Mouse (Mus musculus) spleen, postnatal 4 days (tissue): ENCODE data around the gene Pnmal1.

Experiments used
- DNase-seq, 2 experiments: peaks; one replicate each; pipeline ENCODE4 v3.0.0; 2022; ENCODE audit warnings: low spot score in 2 of 2

The Pnmal1 gene

DNA sequence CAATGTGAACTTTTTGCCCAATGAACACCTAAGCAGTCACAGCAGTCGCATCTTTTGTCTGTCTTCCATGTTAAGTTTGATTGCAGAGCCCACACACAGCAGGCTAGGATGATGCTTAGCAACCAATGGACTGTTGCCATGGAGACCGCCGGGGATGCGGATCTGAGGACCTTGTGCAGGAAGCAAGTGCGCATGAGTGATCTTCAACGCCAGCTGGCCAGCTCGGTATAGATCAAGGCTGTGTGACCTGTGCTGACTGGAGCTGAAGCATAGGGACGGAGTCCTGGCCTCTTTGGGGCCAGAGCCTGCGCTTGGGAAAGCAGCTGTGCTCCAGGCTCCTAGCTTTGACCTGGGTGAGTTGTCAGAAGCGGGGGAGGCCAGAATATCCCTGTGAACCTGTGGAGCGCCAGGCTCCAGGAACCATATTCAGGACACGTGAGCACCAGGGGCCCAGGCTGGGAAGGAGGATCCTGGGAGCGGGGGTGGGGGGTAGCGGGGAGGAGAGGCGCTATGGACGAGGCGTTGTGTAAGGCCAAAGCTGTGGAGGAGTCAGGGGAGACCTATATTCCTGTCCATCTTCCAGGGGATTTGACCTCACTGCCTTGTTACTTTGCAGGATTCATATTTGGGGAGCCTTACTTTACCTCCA is at the start of gene Pnmal1:
Pnmal1 (plus strand) TSS at position 141 of the 649 bp plus-strand sequence.
- DNase-seq = no peak

DNA sequence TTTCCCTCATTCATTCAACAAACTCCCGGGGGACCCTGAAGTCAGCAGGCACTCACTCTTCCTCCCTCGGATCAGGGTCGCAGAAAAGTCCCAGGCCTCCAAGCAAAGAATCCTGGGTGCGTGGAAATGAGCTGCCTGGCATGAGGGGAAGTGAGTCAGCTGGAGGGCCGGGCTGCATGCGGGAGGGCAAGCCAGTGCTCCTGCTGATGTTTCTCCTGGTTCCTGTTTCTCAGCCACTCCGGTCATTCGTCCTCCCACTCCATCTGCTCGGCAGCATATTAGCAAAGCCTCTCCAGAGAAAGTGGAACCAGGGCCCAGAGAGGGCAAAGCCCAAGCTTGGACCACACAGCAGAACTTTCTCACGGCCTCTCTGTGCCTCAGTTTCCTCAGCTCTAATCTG is 49.6 kb upstream of the Pnmal1 start:
- peak in 1 of 2 experiments; percentile 66 for DNase-seq

DNA sequence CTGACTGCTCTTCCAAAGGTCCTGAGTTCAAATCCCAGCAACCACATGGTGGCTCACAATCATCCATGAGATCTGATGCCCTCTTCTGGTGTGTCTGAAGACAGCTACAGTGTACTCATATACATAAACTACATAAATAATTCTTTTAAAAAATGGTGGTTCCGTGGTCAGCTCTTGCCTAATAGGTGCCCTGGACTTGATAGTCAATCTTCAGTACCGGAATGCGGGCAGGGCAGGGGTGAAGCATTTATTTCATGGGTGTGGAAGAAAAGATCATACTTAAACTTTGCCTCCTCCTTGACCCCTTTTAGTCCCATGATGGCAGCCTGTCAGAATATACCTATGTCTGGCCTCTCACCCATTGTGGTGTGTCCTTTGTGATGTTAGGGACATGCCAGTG is 47.6 kb upstream of the Pnmal1 start:
- no peak for DNase-seq

DNA sequence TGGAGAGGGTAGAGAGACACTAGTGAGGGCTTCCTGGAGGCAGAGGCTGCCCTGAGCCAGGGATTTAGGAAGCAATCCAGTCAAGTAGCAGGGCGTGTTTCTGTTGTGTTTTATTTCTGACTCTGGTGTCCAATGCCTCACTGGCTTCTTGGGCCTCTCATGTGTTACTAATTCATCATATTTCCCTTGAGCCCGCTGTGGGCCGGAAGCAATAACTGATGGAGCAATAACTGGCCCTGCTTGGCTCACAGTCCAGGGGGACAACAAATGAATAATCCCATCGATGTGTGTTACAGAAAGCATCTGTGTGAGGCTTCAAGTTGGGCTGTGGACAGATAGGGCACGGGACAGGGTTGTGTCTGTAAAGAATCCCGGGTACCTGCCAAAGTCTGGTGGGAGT is 47.1 kb upstream of the Pnmal1 start:
- no peak for DNase-seq

DNA sequence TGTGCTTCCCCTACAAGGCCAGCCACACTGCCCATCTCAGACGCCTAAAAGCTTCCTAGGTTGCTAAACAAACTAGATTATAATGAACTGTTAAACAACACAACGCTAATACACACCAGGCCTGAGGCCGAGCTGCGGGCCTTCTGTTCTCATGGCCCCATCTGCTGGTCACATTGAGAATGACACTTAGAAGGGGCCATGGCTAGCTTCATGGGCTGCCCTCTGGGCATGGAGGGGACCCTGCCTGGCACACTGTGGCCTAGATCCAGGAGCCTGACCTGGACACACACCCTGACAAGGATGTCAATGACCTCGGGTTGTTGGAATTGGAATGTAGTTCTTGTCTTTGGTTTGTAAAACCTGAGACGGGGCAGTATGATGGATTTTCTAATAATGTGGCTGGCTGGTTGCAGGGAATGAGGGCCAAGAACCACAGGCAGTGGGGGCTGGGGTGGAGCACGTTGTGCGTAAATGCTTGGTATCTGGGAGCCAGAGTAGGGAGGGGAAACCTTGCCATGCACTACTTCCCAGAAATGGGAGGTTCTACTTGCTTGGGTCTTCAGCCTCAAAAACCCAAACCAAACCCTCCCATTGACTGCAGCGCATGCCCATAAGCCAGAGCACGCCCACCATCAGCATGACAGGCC is 45.5 kb upstream of the Pnmal1 start:
- peak; percentile 69 to 87 for DNase-seq

DNA sequence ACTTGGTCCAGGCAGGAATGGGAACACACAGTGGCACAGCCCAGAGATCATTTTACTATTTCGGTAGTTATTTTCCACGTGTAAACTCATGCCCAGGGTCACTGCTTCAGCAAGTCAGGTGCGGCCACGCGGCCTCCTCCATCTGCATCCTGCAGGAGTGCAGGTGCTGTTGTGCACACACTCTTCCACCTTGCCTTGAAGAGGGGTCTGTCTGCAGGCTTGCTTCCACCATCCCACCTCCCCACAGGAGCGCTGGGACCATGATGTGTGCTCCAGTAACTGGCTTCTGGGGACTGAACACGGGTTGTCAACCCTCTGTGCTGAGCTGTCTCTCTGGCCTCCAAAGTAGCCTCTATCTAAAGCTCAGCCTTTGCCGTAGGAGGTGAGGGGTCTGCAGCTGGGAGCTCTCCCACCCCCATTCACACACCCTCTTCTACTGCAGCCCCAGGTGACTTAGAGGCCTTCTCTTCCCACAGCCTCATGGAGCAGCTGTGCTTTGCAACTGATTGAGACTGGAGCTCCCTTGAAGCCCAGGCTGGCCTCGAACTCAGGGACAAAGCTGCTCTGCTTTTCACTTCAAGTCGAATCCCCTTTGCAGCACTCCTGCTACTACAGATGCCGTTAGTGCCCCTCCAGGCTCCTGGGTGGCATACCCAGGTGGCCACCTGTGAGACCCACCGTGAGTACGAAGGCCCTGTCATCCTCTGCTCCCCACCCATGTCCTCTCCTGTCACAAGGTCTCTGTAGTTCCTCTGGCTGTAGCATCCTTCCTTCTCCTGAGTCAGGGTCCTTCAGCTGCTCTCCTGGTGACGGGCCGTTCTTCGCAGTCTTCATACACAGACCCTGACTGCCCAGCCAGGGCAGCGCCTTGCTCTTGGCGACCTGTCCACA is 44.8 kb upstream of the Pnmal1 start:
- DNase-seq = no peak

DNA sequence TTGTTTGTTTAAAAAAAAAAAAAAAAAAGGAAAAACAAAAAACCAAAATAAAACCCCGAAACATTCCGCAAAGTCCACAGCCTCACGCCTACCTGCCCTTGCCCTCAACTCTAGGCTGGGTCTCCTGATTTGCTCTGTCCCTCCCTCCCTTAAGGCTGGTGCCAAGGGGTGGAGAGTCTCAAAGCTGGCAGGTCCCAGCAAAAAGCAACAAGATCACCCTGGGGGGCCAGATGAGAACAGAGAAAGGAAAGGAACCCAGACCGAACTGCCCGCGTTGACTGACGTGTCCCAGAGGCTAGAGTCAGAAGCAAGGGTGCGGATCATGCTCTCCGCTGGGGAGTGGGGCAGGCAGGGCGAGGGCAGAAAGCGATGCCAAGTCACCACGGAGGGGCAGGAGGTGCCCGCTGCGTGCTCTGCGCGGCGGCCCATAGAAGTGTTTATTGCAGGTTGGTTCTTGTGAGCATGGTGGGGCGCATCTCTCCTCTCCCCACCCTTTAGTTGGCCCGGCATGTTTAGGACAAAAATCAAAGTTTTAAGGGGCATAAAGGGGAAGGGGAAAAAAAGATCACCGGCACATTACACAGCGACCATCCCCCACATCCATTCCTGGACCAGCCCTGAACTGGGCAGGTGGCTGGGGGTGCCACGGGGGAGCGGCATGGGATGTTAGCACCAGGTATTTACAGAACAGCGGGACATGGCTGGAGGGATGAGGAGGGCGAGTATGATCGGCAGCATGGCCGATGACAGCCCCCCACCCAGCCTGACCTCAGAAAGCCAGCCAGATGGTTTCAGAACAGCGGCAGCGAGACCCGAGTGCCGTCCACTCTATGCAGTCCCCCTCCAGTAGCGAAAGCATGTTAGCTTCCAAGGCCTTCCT is 43.8 kb upstream of the Pnmal1 start:
- no peak for DNase-seq

DNA sequence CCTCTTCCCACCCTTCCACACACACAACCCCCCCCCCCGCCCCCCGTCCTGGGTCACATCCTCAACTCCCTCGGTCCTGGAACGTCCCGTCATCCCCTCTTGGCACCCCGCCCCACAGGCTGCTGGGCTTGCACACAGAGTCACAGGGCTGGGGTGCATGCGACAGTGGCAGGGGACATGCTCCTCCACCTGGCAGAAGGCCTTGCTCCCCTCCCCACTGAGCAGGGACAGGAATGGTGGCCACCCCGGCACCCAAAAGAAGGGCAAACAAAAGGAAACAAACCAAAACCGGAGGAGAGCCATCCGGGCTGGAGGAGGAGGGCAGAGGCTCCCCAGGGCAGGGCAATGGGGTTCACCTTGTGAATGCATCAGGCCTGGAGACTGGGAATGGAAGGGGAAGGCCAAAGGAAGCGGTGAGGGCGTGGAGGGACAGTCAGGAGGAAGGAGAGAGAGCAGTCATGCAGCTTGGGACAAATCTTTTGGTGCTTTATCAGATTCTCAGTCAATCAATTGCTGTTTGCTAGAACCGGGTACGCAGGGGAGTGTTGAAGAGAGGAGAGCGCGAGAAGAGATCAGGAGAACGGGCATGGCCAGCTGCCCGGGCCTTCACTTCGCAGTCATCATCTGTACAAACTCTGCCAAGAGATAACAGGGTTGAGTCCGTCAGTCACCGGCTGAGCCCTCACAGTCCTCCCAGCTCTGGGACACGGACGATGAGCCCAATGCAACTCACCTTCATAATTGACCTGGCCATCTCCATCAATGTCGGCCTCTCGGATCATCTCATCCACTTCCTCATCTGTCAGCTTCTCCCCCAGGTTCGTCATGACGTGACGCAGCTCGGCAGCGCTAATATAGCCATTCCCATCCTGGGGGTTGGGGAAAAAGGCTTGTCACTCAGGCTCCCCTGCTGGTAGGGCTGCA is 42.9 kb upstream of the Pnmal1 start:
- no peak for DNase-seq

DNA sequence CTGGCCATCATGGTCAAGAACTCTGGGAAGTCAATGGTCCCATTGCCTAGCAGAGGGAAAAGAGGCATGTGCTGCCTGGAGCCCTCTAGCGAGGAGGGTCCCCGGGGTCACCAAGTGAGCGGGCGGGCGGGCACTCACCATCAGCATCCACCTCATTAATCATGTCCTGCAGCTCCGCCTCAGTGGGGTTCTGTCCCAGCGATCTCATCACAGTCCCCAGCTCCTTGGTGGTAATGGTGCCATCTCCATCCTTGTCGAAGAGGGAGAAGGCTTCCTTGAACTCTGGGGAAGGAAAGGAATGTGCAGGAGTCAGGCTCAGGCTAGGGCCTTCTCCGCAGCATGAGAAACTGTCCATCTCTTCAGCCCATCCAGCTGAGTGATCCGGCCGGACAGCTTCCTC is 42.0 kb upstream of the Pnmal1 start:
- DNase-seq = no peak

DNA sequence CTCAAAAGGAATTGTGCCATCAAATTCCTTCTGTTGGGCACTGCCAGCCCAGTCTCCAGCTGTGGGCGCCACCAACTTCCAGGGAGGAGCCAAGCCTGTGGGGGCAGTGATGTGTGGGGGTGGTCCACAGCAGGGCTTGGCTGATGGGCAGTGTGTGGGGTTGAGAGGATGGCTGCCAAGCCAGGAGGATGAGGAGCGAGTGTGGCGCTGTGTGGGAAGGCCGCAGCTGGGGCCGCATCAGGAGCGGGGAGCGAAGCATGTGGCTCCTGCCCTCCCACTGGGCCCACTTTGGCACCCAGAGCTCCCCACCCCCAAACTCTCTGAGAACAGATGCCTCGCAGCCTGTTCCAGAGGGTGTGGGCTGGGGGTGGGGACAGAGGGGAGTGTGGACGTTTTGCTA is 41.5 kb upstream of the Pnmal1 start:
- no peak for DNase-seq

DNA sequence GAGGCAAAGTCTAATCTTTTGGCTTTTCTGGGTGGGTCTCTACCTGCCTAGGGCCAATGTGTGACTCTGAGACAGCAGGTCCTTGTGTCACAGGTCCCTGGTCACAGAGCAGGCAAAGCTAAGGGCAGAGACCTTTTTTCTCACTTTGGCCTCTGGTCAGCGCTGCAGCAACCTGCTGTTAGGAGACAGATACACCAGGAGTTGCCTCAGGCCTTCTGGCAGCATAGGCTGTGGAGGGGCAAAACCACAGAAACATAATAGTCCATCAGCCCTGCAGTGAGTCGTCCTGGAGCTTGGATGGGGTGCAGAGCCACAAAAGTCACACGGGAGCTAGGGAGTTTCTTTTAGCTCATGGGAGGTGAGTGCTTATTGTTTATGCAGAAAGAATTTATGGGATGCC is 40.8 kb upstream of the Pnmal1 start:
- DNase-seq = no peak

DNA sequence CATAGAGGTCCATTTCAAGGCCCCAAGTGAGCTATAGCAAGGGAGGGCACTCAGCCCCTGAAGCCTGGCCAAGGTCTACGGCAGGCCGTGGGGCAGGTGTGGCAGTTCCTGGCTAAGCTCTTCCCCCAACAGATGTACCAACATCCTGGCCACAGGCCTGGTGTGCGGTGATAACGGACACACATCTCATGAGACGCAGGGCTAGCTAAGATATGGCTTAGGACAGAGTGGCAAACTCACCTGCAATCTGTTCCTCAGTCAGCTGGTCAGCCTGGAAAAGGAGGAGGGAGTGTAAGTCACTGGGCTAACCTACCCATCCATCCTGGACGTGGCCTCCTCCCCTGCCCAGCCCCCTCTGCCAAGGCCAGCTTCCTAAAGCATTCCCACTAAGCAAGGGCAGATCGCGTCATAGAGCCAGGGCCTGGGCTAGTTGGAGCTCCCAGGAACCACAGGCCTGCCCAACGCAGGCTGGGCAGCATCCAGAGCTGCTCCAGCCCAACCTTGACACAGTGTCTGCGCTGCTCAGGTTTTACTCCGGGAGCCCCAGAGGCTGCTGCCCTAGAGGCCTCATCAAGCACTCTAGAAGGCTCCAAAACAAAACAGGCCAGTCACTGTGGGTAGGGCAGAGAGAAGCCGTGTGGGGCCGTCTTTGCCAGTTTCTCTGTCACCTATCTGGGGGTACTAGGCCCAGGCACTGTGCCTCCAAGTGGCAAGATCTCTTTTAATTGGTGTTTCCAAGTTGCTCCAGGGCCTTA is 39.9 kb upstream of the Pnmal1 start:
- peak in 1 of 2 experiments; percentile 58 for DNase-seq

DNA sequence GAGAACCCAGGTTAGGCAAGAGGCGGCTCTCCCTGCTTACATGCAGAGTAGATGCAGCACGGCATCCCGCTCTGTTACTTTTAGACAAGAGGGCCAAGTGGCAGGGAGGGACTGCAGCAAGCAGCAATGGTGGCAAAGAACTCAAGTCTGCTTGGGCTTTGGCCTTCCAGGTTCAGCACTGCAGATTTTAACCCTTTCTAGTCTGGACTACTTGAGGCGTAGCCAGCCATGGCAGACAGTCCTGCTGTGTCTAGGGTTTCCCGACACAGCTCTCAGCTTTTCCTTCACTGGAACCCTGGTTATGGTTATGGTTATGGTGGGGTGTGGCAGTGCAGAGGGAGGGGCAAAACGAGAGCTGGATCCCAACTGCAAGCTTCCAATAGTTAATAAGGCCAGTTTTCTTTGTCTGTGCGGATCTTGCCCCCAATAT is 39.3 kb upstream of the Pnmal1 start:
- no peak for DNase-seq

DNA sequence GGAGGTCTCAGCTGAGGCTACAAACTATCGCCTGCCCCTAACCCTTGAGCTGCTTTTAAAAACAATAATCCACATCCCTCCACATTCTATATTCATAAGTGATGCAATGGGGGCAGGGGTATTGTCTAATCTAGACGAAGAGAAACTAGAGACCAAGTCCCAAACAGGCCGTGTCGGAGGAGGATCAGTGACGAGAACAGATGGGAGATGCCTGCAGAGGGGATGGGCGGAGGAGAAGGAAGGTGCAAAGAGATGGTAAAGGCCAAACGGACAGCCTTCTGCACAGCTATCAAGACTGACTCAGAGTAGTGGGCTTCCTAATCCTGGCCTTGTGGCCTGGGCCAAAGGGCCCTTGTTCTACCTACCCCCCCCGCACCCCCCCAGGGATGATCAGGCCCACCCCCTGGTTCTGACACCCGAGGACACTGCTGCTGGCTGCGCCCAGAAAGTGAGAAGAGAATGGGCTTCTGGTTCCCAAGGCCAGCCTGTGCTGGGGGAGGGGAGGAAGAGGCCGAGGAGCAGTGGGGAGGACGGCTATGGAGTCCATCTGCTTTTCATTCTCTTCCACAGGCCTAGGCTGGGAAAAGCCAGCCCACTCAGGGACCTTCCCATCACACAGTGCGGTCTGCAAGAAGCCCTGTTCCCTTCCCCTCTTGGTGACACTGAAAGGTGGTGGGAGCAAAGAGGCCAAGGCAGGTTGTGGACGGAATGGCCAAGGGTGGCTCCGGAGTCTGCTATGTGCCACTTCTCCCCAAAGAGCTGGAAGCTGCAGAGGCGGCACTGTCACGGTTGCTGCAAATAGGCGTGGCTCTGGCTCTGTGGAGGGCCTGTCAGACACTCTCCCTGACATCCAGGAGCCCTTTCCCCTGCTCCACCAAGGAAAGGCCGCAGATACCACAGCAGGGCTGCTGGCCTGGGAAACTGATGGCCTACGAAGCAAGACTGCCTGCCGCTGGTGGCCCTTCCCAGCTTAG is 38.4 kb upstream of the Pnmal1 start:
- DNase-seq = no peak

DNA sequence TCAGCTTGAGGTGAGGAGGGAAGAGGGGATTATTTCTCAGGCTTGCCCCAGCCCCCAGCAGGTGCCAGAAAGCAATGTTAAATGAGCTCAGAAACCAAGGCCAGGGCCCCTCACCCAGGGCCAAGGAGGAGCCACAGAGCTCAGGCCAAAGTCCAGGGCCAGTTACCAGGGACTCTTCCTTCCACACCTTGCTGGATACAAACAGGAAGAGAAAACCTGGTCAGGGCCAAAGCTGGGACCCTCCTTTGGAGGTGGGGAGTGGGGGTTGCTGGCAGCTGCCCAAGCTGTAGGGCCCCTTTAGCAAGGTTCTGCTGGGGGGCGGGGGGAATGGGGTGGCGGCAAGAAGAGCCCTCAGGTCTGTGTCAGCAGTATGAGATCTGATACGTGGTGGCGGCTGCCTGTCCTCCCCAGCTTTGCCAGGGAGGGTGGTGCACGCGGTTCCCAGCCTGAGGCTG is 37.6 kb upstream of the Pnmal1 start:
- no peak for DNase-seq

DNA sequence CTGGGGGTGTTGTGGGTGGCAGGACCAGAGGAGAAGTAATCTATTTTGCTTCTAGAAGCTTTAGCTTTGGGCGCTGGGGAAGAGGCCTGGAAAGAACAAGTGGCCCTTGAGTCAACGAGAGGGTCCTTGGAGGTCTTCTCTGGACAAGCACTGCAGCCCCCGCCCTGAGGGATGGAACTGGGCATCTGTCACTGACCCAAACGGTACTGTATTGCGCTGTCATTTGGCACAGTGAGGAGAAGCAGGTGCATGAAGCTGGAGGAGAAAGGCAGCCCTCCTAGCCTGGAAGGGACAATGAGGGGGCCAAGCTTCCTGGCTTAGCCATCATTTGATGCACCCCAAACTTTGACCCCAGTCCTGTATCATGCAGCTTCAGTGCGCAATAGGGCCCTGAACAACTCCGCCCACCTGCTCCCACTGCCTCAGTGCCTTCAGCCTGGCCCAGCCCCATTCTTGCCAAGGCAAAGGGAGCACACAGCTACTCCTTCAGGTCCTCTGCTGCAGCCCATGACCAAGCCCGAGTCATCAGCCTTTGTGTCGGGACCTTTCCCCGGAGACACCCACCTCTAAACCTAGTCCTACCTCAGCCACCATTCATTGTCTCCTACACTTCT is 37.0 kb upstream of the Pnmal1 start:
- peak; percentile 58 to 80 for DNase-seq

DNA sequence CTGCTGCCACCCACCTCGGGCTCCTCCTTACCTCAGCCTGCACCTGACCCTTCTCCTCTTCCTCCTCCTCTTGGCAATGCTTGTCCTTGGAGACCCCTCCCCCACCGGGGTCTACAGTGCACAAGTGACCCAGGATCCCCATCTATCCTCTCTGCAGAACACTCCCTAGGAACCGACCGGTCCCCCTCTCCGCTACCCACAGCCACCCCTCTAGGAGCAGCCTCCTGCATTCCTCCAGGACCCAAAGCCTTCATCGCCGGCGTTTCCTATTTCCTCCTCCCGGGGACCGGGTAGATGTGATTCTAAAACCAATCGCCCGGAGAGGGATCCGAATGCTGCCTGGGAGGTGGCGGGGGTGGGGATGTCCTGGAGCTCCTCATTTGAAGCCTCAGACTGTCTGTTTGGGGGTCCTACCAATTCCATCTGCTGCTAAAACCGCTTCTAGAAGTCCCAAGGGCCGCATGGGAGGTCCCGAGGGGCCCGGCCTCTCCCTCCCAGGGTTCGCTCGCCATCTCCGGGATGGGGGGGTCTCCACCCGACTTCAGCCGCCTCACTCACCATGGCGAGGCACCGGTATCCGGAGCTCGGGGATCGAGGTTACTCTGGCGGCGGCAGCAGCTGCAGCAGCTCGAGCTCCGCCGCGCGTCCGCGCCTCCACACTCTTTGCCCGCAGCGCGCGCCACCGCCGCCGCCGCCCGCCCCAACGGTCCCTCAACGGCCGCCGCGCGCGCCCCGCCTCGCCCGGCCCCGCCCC is 36.0 kb upstream of the Pnmal1 start:
- DNase-seq = peak; percentile 44 to 79
